Mouse (Mus musculus): Measurements from ENCODE around the gene Arhgap31. TPM values are rescaled to one million over a fixed set of nuclear protein-coding genes. Genes with fewer than 3 reads are reported as not detected.
A peak's percentile ranks its signal among the peaks of the same experiment; 100 is the strongest.

The Arhgap31 gene
- total and polyA plus RNA-seq, 3 experiments = 0.01 to 0.04 TPM; not detected in 1

- TF ChIP-seq RCOR1 (IDR thresholded peaks at IDR 0.05; ENCODE audit: low read depth, low read length) (peak; percentile 58; the same call in 1 of the 2 replicates), EP300 (IDR thresholded peaks at IDR 0.05; ENCODE audit: low read depth in 1 of 2, low read length in 2 of 2) (peak in 1 of 2 experiments; percentile 49; a peak in 2 of 4 replicates), TAL1 (IDR thresholded peaks at IDR 0.05; ENCODE audit: low read length) (no peak), NELFE (IDR thresholded peaks at IDR 0.05; ENCODE audit: low read depth, low read length) (peak; percentile 78), UBTF (IDR thresholded peaks at IDR 0.05; ENCODE audit: borderline replicate concordance, insufficient read depth, low read depth, low read length) (no peak)
Observed at GRCm38 (mm10) chr16:38549479-38550396, 163.3 kb downstream of the Arhgap31 start, which contains the start of gene Poglut1 (continued).

Other genes starting within 250 kb of the Arhgap31 start
- gene Timmdc1, start 190.6 kb downstream of the Arhgap31 start, total RNA-seq (2012; rRNA removed) = 36.4 and 38.0 TPM in 2 replicates
- gene Timmdc1, start 190.6 kb downstream of the Arhgap31 start, polyA plus RNA-seq (2012; ENCODE audit: insufficient read depth in 1 of 2, insufficient read length in 2 of 2, low read depth in 1 of 2, low replicate concordance in 2 of 2, missing spikeins in 1 of 2) = 10 to 100 TPM in 1 of 2 experiments, not detected in 1; 40.4 TPM
- gene Poglut1, start 163.0 kb downstream of the Arhgap31 start, total RNA-seq (2012; rRNA removed) = 17.7 and 17.9 TPM in 2 replicates
- 10 to 100 TPM in 1 of 2 experiments, not detected in 1; 28.6 TPM for gene Poglut1, start 163.0 kb downstream of the Arhgap31 start, polyA plus RNA-seq (2012; ENCODE audit: insufficient read depth in 1 of 2, insufficient read length in 2 of 2, low read depth in 1 of 2, low replicate concordance in 2 of 2, missing spikeins in 1 of 2)
- 34.2 and 38.1 TPM in 2 replicates for gene Tmem39a, start 154.6 kb downstream of the Arhgap31 start, total RNA-seq (2012; rRNA removed)
- 100 to 1,000 TPM; 116 to 352 TPM for gene Tmem39a, start 154.6 kb downstream of the Arhgap31 start, polyA plus RNA-seq (2012; ENCODE audit: insufficient read depth in 1 of 2, insufficient read length in 2 of 2, low read depth in 1 of 2, low replicate concordance in 2 of 2, missing spikeins in 1 of 2)
- gene B4galt4, start 29.0 kb upstream of the Arhgap31 start, total RNA-seq (2012; rRNA removed) = not detected in 2 replicates
- not detected for gene B4galt4, start 29.0 kb upstream of the Arhgap31 start, polyA plus RNA-seq (2012; ENCODE audit: insufficient read depth in 1 of 2, insufficient read length in 2 of 2, low read depth in 1 of 2, low replicate concordance in 2 of 2, missing spikeins in 1 of 2)
- gene Upk1b, start 87.1 kb upstream of the Arhgap31 start, total RNA-seq (2012; rRNA removed) = not detected in 2 replicates
- not detected for gene Upk1b, start 87.1 kb upstream of the Arhgap31 start, polyA plus RNA-seq (2012; ENCODE audit: insufficient read depth in 1 of 2, insufficient read length in 2 of 2, low read depth in 1 of 2, low replicate concordance in 2 of 2, missing spikeins in 1 of 2)
- gene 4930435E12Rik, start 115.5 kb upstream of the Arhgap31 start, total RNA-seq (2012; rRNA removed) = not detected in 2 replicates
- not detected for gene 4930435E12Rik, start 115.5 kb upstream of the Arhgap31 start, polyA plus RNA-seq (2012; ENCODE audit: insufficient read depth in 1 of 2, insufficient read length in 2 of 2, low read depth in 1 of 2, low replicate concordance in 2 of 2, missing spikeins in 1 of 2)
- not detected in 2 replicates for gene Igsf11, start 179.4 kb upstream of the Arhgap31 start, total RNA-seq (2012; rRNA removed)
- gene Igsf11, start 179.4 kb upstream of the Arhgap31 start, polyA plus RNA-seq (2012; ENCODE audit: insufficient read depth in 1 of 2, insufficient read length in 2 of 2, low read depth in 1 of 2, low replicate concordance in 2 of 2, missing spikeins in 1 of 2) = not detected